In the genomic region with DNA sequence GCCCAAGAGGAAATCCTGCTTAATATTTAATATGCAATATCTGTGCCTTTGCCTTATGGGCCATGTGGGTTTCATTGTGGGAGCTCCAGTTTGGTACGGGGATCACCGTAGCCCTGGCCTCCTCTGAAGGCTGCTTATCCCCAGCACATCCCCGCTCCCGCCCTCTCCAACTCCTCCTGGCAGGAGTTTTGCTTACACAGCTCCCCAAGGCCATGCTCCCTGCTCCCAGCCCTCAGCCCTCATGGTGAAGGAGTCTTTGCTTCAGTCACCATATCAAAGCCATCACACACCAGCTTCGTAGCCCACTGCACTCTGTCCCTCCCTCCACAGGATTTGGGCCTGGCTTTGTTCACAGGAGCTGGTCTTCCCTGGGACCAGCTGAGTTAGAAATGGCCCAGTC, we compare ENCODE assay signal across 10 mouse cellular contexts.
"Had no signal": no experiment of that assay in that cellular context is flagged by ENCODE, and none has a peak within 500 bp of the region (broad histone marks: within the 10 kb centered on the region; RNA-seq: fewer than 3 reads in every experiment).

No protein-coding gene starts in this region.

- DNase-seq: kidney, adult 2 months; kidney, postnatal 10 days; kidney, postnatal 36 days; layer of hippocampus, postnatal 36 days; liver; lung, adult 18-20 months; lung, postnatal 10 days; lung, postnatal 4 days; thymus, adult 18-20 months; thymus, postnatal 36 days had no signal
